Mouse (Mus musculus): ENCODE measurements around the gene Usp4. TPM values are rescaled to one million over a fixed set of nuclear protein-coding genes. Genes with fewer than 3 reads are reported as not detected.
"Not testable (repeated sequence)": the region's sequence is repeated elsewhere in the genome, so short reads cannot be mapped to it uniquely, and the experiment has no call there.

The Usp4 gene
- polyA plus RNA-seq, 2 experiments, result 38.5 to 59.3 TPM

GRCm38 (mm10) chr9:108317572-108317971 is 30.1 kb upstream of the Usp4 start:
- ATAC-seq (ENCODE audit: insufficient read depth), result no peak
- Histone ChIP-seq H3K4me1 (replicated peaks; ENCODE audit: control insufficient read depth in 2 of 2, insufficient read depth in 2 of 2, low read length in 1 of 2) (peaks cover 0 to 2% of the 10 kb centered on the region in 2 experiments; a peak in 1 of 4 replicates), H3K4me2 (ENCODE audit: low read depth) (no peak overlapping the region), H3K9me3 (ENCODE audit: control insufficient read depth, low read length) (no peaks in the 10 kb centered on the region), H3K27me3 (ENCODE audit: control insufficient read depth, insufficient read depth, low read length) (no peaks in the 10 kb centered on the region), H3K36me3 (replicated peaks; ENCODE audit: control insufficient read depth, insufficient read depth, low read depth) (peaks cover 41% of the 10 kb centered on the region), H3K4me3 (ENCODE audit: insufficient read depth in 1 of 2, low read depth in 2 of 2, low read length in 2 of 2) (no peak overlapping the region), H3K9ac (replicated peaks) (no peak overlapping the region), H3K27ac (no peak overlapping the region)
- DNase-seq (ENCODE audit: low read depth in 3 of 3, low spot score in 3 of 3), result no peak
- 91% methylated on average over 3 of the region's 3 CpGs for WGBS (ENCODE audit: insufficient replicate concordance)
- TF ChIP-seq EP300 (IDR thresholded peaks at IDR 0.05; ENCODE audit: low read depth) (no peak), CTCF (IDR thresholded peaks at IDR 0.05; ENCODE audit: low read depth) (peak; percentile 51)

- no peak for ATAC-seq (ENCODE audit: insufficient read depth)
- DNase-seq (ENCODE audit: low read depth in 3 of 3, low spot score in 3 of 3), result no peak
- Histone ChIP-seq H3K9ac (replicated peaks) (no peak overlapping the region), H3K27ac (no peak overlapping the region), H3K4me1 (replicated peaks; ENCODE audit: control insufficient read depth in 2 of 2, insufficient read depth in 2 of 2, low read length in 1 of 2) (peaks cover 0 to 2% of the 10 kb centered on the region in 2 experiments; a peak in 1 of 4 replicates), H3K9me3 (ENCODE audit: control insufficient read depth, low read length) (no peaks in the 10 kb centered on the region), H3K4me3 (ENCODE audit: insufficient read depth in 1 of 2, low read depth in 2 of 2, low read length in 2 of 2) (no peak overlapping the region), H3K27me3 (ENCODE audit: control insufficient read depth, insufficient read depth, low read length) (no peaks in the 10 kb centered on the region), H3K4me2 (ENCODE audit: low read depth) (no peak overlapping the region), H3K36me3 (replicated peaks; ENCODE audit: control insufficient read depth, insufficient read depth, low read depth) (peaks cover 41% of the 10 kb centered on the region)
- 79% methylated on average over 2 of the region's 2 CpGs for WGBS (ENCODE audit: insufficient replicate concordance)
- TF ChIP-seq EP300 (IDR thresholded peaks at IDR 0.05; ENCODE audit: low read depth) (no peak), CTCF (IDR thresholded peaks at IDR 0.05; ENCODE audit: low read depth) (no peak)
Measured at GRCm38 (mm10) chr9:108318462-108318861, 29.2 kb upstream of the Usp4 start.

GRCm38 (mm10) chr9:108322054-108322453 is 25.6 kb upstream of the Usp4 start:
- peaks cover 32% of the 10 kb centered on the region for H3K36me3 ChIP-seq (replicated peaks; ENCODE audit: control insufficient read depth, insufficient read depth, low read depth)

GRCm38 (mm10) chr9:108324784-108325183 is 22.9 kb upstream of the Usp4 start:
- DNase-seq (ENCODE audit: low read depth in 3 of 3, low spot score in 3 of 3), result no peak
- no peak overlapping the region for H3K27ac ChIP-seq
- peaks cover 2 to 7% of the 10 kb centered on the region in 2 experiments; a peak in 3 of 4 replicates for H3K4me1 ChIP-seq (replicated peaks; ENCODE audit: control insufficient read depth in 2 of 2, insufficient read depth in 2 of 2, low read length in 1 of 2)
- H3K9ac ChIP-seq (replicated peaks), result no peak overlapping the region
- no peaks in the 10 kb centered on the region for H3K27me3 ChIP-seq (ENCODE audit: control insufficient read depth, insufficient read depth, low read length)
- TF ChIP-seq CTCF (IDR thresholded peaks at IDR 0.05; ENCODE audit: low read depth) (no peak), EP300 (IDR thresholded peaks at IDR 0.05; ENCODE audit: low read depth) (no peak)
- 84% methylated on average over 1 of the region's 1 CpGs for WGBS (ENCODE audit: insufficient replicate concordance)
- no peak overlapping the region for H3K4me3 ChIP-seq (ENCODE audit: insufficient read depth in 1 of 2, low read depth in 2 of 2, low read length in 2 of 2)
- no peak overlapping the region for H3K4me2 ChIP-seq (ENCODE audit: low read depth)
- H3K36me3 ChIP-seq (replicated peaks; ENCODE audit: control insufficient read depth, insufficient read depth, low read depth), result peaks cover 51% of the 10 kb centered on the region
- no peak for ATAC-seq (ENCODE audit: insufficient read depth)
- no peaks in the 10 kb centered on the region for H3K9me3 ChIP-seq (ENCODE audit: control insufficient read depth, low read length)

More at GRCm38 (mm10) chr9:108322054-108322453, 25.6 kb upstream of the Usp4 start:
- not testable (repeated sequence) for H3K9ac ChIP-seq (replicated peaks); H3K4me1 ChIP-seq (replicated peaks; ENCODE audit: control insufficient read depth in 2 of 2, insufficient read depth in 2 of 2, low read length in 1 of 2); H3K4me2 ChIP-seq (ENCODE audit: low read depth); H3K4me3 ChIP-seq (ENCODE audit: insufficient read depth in 1 of 2, low read depth in 2 of 2, low read length in 2 of 2); H3K9me3 ChIP-seq (ENCODE audit: control insufficient read depth, low read length); ATAC-seq (ENCODE audit: insufficient read depth); H3K27me3 ChIP-seq (ENCODE audit: control insufficient read depth, insufficient read depth, low read length); H3K27ac ChIP-seq; DNase-seq (ENCODE audit: low read depth in 3 of 3, low spot score in 3 of 3)
- TF ChIP-seq CTCF (IDR thresholded peaks at IDR 0.05; ENCODE audit: low read depth), result peak; percentile 52
- 77% methylated on average over 7 of the region's 7 CpGs for WGBS (ENCODE audit: insufficient replicate concordance)

- H3K4me1 ChIP-seq (replicated peaks; ENCODE audit: control insufficient read depth in 2 of 2, insufficient read depth in 2 of 2, low read length in 1 of 2), result peaks cover 2 to 7% of the 10 kb centered on the region in 2 experiments; a peak in 3 of 4 replicates
- H3K36me3 ChIP-seq (replicated peaks; ENCODE audit: control insufficient read depth, insufficient read depth, low read depth), result peaks cover 53% of the 10 kb centered on the region
- no peak for ATAC-seq (ENCODE audit: insufficient read depth)
- no peak overlapping the region for H3K9ac ChIP-seq (replicated peaks)
- no peak overlapping the region for H3K4me3 ChIP-seq (ENCODE audit: insufficient read depth in 1 of 2, low read depth in 2 of 2, low read length in 2 of 2)
- TF ChIP-seq CTCF (IDR thresholded peaks at IDR 0.05; ENCODE audit: low read depth) (no peak), EP300 (IDR thresholded peaks at IDR 0.05; ENCODE audit: low read depth) (no peak)
- no peak for DNase-seq (ENCODE audit: low read depth in 3 of 3, low spot score in 3 of 3)
- 85% methylated on average over 2 of the region's 2 CpGs for WGBS (ENCODE audit: insufficient replicate concordance)
- H3K27me3 ChIP-seq (ENCODE audit: control insufficient read depth, insufficient read depth, low read length), result no peaks in the 10 kb centered on the region
- no peak overlapping the region for H3K27ac ChIP-seq
- no peak overlapping the region for H3K4me2 ChIP-seq (ENCODE audit: low read depth)
- no peaks in the 10 kb centered on the region for H3K9me3 ChIP-seq (ENCODE audit: control insufficient read depth, low read length)
Measured at GRCm38 (mm10) chr9:108325811-108326210, 21.8 kb upstream of the Usp4 start.
